Mouse (Mus musculus) induced T-regulatory cell, adult 2 months (primary cell): ENCODE data around the gene Sars2.

Experiments used
- DNase-seq: peaks from one replicate; pipeline ENCODE4 v3.0.0-alpha.2; 2012; ENCODE audit warnings: low read depth

The Sars2 gene

GRCm38 (mm10) chr7:28780067-28780658 is 38.4 kb downstream of the Sars2 start:
- peak; percentile 98 for DNase-seq

DNA sequence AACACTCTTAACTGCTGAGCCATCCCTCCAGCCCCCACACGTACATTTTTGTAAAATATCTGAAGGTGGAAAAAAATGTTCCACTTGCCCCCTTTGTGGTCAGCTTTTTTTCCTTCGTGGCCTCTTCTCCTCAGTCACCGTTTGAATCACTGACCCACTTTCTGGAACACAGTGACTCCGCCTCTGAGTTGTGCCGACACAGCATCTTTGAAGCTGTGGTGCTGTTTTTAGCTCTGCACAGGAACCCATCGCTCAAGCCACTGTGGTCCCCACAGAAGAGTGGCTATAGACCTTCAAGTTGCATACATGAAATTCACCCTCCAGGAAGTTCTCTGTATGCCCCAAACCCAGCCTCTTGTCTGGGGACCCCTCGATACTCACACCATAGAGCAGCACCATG is 39.1 kb downstream of the Sars2 start:
- DNase-seq: peak; percentile 94

GRCm38 (mm10) chr7:28781261-28781663 is 39.5 kb downstream of the Sars2 start:
- DNase-seq: peak; percentile 95

GRCm38 (mm10) chr7:28785161-28785560 is 43.4 kb downstream of the Sars2 start:
- no peak for DNase-seq

GRCm38 (mm10) chr7:28787884-28788283 is 46.1 kb downstream of the Sars2 start:
- no peak for DNase-seq

- peak; percentile 81 for DNase-seq
Measured at GRCm38 (mm10) chr7:28788307-28789195, 46.8 kb downstream of the Sars2 start, which contains the start of gene Rinl. Gene Rinl (plus strand): TSS chr7:28788969.

DNA sequence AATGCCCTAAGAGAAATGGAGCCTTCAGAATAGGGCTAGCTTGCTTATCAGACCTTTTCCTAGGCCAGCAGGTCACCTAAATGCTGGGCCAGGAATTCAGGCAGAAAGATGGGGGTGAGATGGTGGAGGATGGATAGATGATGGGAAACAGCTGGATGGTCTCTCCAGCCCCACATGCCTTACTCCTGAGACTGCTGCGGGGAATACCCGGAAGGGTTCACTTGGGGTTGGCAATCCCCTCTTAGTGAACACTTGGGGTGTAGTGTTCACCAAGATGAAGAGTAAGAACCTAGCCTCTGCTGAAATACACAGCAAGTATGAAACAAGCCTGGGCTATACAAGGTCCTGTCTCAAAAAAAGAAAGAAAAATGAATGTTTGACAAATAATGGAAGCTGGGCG is 47.4 kb downstream of the Sars2 start:
- peak; percentile 59 for DNase-seq

DNA sequence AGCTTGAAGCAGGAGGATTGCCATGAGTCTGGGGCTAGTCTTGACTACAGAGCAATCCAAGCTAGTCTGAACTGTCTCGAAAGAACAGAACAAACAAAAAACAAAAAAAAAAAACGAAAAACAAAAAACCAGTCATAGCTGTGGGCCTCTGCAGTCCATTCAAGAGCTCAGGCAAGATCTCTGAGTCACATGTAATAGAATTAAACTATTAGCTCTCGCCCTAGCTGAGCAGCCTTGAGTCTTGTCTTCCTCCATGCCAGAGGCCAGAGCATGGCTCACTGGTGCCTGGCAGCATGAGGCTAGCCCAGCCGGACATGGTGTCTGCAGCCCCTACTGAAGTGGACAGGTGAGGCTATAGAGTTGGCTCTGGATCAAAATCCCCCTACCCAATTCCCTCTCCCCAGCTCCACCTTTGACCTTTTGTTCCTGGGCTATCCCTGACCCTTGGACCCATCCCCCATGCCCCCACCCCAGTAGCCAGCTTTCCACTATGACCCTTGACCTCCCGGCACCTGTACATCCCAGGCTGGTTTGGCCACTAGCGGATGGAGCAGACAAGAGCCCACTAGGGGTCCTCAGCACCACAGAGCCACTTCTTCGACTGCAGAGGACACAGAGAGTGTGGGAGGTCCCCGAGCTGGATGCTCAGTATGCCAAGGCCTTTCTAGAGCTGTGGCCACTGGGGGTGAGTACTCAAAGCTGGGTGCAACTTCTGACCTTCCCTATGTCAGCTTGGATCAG is 48.4 kb downstream of the Sars2 start:
- peak; percentile 63 for DNase-seq

DNA sequence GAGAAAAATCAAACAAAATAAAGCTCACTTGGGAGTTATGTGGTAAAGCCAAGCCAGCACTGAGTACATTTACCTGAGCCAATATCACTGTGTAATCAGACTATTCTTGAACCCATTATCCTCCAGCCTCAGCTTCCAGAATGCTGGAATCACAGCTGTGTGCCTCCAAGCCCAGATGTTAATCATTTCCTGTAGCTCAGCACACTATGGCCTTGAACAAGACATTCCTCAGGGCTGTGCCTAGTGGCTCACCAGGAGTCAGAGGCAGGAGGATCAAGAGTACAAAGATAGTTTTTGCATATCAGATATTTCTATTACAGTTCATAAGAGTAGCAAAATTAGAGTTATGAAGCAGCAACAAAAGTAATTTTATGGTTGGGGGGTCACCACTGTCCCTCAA is 49.9 kb downstream of the Sars2 start:
- no peak for DNase-seq

DNA sequence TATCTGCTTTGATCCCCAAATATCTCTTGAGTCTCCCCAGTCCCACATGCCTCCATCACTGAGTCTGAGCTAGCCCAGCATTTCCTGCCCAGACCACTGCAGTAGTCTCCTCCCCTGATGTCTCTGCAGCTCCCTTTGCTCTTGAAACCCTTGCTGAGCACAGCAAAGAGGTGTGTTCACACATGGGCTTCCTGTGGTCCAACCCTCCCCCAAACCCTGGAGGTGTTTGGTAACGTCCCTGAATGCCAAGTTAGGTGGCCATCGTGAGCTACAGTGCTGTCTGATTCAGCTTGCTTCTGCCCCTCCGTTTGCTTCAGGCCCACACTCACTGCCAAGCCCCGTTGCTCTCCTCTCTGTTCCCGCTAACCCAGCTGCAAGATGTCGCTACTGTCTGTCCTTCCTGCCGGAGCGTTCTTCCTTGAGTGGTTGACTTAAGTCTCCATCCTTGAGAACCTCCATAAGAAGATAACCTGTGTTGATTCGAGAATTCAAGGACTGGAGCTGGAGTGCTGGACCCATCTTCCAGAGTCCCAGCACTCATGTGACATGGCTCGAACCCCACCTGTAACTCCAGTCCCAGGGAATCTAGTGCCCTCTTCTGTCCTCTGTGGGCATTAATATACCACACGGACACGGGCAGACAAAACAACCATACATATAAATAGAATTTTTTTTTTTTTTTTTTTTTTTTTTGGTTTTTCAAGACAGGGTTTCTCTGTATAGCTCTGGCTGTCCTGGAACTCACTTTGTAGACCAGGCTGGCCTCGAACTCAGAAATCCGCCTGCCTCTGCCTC is 50.8 kb downstream of the Sars2 start:
- DNase-seq: peak; percentile 91

DNA sequence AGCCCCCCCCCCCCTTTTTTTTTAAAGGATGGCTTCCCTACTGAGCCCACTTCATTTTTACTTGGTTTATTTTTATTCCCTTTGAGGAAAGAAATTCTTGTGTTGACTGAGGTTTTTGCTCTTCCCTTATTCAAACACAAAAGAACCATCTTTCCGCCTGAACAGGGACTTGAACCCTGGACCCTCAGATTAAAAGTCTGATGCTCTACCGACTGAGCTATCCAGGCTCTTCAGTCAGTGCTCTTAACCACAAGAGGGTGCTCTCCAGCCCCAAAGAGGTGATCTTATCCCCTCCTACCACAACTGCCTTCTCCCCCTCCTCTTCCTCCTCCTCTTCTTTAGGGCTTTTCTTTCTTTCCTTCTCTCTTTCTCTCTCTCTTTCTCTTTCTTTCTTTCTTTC is 52.0 kb downstream of the Sars2 start:
- peak; percentile 74 for DNase-seq

DNA sequence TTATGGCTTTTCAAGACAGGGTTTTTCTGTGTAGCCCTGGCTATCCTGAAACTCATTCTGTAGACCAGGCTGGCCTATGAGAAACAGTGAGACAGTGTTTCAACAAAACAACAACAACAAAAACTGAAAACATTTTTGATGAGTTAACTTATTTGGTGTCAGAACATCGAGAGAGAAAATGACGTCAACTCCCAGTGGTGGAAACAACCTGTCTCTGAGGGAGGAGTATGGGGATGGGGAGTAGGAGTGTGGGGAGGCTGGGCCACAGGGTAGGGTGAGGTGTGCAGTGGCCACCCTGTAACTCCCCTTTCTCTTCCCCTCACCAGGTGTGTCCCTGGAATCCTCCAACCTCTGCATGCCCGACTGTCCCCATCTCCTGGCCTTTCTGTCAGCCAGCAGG is 52.7 kb downstream of the Sars2 start:
- DNase-seq: peak; percentile 89

DNA sequence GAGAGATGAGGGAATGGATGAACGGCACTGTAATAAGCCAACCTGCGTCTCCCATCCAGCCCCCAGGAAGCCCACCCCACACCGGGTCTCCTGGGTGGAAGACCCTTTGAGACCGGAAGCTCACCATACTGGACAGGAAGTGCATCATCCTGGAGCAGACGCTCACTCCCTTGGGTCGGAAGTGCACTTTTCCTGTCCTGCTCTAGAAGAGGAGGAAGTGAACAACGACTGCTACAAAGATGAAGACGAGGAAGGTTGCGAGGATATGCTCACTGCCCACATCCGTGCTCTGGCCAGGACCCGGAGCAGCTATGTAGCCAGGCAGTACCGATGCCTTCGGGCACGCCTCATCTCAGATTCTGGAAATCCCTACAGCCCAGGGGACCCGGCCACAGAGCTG is 54.0 kb downstream of the Sars2 start:
- DNase-seq: peak; percentile 75

DNA sequence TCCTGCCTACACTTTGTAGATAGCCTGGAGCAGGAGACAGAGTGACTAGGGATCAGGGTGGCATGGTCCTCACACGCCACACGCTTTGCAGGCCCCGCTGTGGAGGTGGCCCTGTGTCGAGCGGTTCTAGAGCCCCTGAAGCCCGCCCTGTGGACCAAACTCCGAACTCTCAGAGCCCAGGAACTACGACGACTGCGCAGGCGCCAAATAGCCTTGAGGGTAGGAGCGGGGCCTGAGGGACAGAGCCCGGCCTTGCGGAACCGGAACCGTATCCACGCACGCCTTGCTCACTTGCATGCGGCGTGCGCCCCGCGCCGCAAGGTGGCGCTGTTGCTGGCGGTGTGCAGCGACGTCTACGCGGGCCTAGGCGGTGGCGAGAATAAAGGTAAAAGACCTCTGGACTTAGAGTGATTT is 54.8 kb downstream of the Sars2 start:
- peak; percentile 89 for DNase-seq

GRCm38 (mm10) chr7:28799994-28800393 is 58.2 kb downstream of the Sars2 start:
- peak; percentile 76 for DNase-seq

GRCm38 (mm10) chr7:28801451-28801850 is 59.7 kb downstream of the Sars2 start:
- DNase-seq: peak; percentile 37

DNA sequence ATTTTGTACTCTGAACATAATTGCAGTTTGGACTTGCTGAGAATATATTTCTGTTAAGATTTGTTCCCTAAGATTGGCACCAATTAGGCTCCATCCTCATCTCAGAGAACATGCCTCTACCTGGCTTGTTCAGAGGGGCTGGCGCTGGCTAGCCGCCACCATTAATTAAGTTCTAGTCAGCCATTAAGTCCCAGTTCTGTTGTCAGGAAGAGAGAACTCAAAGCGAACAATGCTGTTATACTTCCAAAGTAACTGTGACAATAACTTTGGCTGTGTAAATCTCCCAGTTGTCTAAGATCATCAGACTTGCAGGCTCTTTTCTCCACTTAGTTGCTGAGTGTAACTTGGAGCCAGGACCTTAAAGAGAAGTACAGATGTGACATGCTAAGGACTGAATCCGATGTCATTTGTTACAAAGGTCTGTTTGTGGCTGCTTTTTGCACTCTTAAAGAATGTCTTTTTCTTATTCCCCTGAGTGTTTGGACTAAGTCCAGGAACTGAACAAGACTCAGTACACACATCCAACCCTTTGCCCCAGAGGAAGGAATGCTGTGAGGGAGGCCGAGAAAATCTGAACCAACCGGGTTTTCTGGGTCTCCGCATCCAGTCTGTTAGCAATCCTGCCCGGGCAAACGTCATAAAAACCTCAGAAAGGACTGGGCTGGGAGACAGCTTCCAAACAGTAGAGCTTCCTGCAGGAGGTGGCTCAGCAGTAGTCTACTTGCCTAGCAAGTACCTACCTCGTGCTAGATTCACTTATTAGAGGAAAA is 60.3 kb downstream of the Sars2 start:
- DNase-seq: peak; percentile 29

DNA sequence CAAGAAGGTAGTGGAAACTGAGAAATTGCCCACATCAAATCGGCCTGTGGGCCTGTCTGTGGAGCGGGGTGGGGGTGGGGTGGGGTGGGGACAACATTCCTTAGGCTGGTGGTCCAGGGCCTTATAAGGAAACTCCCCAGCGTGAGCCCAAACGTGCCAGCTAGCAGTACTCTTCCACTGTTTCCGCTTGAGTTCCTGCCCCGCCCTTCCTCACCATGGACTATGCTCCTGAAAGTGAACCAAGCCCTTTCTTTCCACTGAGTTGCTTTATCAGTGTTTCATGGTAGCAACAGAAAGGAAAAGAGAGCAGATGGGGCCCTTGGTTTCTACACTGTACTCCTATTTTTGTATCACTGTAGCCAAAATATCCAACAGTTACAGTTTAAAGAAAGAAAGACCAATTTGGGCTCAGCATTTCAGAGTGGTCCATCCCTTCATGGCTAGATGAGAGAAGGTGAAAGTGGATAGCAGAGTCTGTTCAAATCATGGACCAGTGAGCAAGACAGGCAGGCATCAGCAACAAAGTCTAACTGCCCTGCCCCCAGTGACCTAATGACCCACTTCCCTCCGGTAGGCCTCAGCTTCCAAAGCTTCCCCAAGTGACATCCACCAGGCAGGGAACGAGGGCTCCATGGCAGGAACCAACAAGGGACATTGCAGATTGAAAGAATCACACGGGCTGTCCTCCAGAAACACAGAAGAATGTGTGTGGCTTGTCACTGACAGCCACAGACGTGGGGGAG is 61.2 kb downstream of the Sars2 start:
- peak; percentile 66 for DNase-seq
